Mouse (Mus musculus): ENCODE results near the gene Serpina5. TPM values are rescaled to one million over a fixed set of nuclear protein-coding genes. Genes with fewer than 3 reads are reported as not detected.
"Not testable (repeated sequence)": the region's sequence is repeated elsewhere in the genome, so short reads cannot be mapped to it uniquely, and the experiment has no call there.

Gene Serpina5
- total RNA-seq (2021), result not detected

DNA sequence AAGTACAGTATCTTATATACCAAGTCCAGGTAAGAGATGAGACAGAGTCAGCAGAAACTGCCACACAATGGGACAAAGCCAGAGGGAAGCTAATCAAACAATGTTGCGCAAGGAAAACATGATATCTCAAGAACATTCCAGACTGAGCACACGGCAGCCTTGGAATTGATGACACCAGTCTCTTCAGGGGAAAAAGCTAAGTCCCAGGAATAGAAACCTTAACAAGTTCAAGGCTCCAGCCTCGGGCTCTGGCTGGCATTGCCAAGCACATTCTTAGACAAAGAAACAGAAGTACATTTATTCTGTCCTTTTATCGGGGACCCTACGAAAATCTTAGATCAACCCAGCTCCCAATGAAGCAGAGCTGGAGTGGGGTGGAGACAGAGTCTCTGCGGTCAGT, at the start of gene Serpina5:
TSS of gene Serpina5 (plus strand) at position 346 of the 400 bp plus-strand sequence.
- no peak for DNase-seq (ENCODE audit: extremely low spot score in 1 of 2, low spot score in 1 of 2)

DNA sequence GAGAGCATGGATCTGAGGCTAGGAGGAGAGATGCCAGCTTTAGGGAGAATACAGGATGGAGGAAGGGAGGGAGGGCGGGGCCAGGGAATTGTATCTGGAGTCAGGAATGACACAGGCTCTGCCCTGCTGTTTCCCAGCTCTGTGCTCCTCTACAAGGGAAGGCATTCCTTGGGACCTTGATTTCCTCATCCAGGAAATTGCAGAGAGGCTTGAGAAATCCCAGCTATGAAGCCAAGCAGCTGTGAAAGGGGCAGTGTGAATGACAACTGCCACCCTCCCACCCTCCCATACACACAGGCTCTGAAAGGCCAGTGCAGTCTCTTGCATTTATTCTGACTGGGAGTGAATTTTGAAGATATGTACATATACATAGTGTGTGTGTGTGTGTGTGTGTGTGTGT, 46.9 kb upstream of the Serpina5 start:
- no peak for DNase-seq (ENCODE audit: extremely low spot score in 1 of 2, low spot score in 1 of 2)

DNA sequence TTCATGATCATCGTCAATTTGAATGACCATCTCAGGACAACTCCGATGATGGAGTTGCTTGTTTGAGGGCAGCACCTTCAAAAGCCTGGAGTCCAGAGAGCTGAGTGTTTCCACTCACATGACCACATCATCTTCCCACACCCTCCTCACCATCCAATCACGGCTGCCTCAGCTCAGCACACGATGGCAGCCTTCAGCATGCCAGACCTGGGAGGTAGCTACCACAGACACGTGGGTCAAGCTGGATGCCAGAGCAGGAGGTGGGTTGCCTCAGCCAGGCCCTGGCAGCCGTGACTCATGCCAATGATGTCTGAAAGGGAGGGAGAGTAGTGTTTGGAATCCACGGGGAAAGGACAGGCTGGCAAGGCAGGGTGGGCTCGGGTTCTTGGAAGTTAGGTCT, 45.2 kb upstream of the Serpina5 start:
- DNase-seq (ENCODE audit: extremely low spot score in 1 of 2, low spot score in 1 of 2), result no peak

DNA sequence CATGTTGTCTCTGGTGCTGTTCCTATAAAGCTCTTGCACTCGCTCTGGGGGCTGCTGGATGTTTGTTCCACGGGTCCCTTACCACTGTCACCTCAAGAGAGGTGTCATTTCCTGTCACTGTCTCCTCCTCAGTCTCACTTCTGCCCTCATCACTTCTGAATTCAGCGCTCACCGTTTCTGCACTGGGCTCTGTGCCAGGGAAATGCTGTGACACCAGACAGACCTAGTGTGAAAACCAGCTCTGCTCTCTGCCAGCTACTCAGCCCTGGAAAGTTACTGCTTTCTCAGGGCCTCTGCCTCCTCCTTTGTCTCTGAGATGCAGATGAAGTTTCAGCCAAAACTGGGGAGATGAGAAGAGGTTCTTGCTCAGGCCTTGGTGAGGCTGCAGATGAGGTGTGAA, 43.9 kb upstream of the Serpina5 start:
- peak in 1 of 2 experiments; percentile 41 for DNase-seq (ENCODE audit: extremely low spot score in 1 of 2, low spot score in 1 of 2)

DNA sequence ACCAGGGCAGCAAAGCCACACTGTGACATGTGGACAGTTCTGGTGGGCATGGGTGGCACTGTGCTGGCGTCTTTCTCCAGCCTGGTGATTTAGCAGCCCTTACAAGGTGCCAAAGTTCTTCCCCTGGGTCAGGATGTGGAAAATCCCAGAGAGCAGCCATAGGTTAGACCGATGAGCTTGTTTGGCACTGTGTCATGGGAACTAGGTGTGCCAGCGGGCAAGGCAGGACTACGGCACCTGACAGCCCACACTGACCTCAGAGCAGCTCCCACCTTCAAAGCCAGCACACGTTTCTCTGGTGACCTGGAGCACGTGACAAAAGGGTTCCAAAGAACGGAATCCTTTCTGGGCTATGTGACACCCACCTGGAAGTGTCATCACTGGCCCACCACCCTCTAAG, 43.4 kb upstream of the Serpina5 start:
- DNase-seq (ENCODE audit: extremely low spot score in 1 of 2, low spot score in 1 of 2), result no peak

DNA sequence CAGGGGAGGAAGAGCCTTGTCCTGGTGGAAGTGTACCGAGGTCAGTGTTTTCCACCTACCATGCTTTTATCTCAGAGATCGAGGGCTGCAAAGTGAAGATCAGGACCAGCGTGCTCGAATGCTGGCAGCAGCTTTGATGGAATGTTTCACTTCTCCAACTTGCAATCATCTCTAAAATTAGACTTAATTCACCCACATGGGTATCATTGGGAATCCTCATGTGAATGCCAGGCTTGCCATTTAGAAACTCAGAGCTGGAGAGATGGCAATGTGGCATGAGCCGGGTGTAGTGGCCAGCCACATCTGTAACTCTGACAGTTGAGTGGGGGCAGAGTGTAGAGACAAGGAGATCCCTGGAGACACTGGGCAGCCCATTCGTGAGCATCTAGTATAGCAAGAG, 40.8 kb upstream of the Serpina5 start:
- no peak for DNase-seq (ENCODE audit: extremely low spot score in 1 of 2, low spot score in 1 of 2)

DNA sequence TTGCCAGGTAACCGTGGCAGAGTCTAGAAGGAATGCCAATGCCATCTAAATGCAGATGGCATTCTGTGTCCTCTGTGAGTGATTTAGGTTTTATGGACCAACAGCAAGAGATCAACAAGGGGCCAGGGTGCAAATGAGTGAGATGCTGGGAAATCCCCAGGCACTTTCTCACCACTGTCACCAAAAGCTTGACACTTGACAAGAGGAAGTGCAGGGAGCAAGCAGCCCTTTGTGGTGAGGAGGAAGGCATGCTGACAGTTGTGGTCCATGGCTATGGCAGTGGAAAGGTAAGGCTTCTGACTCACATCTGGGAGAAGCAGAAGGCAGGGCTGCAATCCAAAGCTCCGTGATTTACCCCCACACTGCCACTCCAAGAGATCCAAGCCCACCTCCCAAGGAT, 39.1 kb upstream of the Serpina5 start:
- no peak for DNase-seq (ENCODE audit: extremely low spot score in 1 of 2, low spot score in 1 of 2)

DNA sequence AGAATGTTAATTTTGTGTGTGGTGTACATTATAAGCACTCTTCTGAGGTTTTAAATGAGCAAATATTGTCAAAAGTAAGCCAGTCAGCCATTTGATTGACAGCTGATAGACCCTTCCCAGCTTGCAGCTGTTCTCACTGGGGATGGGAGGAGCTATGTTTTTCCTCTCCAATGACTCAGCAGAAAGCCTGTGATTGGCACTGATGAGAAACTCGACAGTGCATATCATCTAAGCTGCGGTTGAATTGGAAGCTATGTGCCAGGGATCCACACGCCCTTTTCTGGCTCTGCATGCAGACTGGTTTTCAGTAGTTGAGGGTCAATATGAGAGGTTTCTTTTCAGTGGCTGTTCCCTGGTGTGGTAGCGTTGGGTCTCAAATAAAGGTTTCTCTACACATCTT, 36.4 kb upstream of the Serpina5 start:
- DNase-seq (ENCODE audit: extremely low spot score in 1 of 2, low spot score in 1 of 2), result no peak

DNA sequence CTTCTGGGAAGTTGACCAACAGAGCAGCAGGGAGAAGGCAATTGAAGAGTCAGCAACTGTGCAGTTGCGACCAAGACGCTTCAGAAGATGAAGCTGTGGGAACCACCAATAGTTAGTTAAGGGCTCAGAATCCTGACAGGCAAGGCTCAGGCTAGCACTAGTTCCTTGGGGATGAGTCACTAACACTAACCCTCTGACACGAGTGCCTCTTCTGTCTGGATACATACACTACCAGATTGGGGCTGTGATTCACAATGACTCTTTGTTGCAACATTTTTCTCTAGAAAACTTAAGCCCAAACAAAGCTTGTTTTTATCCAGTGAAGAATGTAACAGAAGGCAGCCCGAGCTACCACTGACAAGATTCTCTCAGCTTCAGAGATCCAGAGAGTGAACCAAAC, 35.9 kb upstream of the Serpina5 start:
- DNase-seq (ENCODE audit: extremely low spot score in 1 of 2, low spot score in 1 of 2), result no peak

DNA sequence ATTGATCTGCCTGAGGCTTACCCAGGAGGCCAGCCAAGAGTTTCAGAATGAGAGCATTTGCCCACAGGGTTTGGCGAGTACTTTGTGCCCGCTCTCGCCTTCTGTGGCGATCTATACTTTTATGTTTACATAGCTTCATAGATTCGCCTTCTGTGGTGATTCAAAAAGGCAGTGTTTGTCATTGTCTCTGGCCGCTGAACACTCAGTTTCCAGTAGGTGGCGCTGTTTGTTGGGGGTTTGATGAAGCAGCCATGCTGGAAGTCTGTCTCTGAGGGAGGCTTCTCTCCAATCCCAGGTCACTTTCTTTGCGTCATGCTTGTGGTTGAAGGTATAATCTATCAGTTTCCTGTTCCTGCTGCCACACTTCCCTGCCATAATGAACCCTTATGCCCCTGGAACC, 34.7 kb upstream of the Serpina5 start:
- DNase-seq (ENCODE audit: extremely low spot score in 1 of 2, low spot score in 1 of 2), result peak in 1 of 2 experiments; percentile 60

DNA sequence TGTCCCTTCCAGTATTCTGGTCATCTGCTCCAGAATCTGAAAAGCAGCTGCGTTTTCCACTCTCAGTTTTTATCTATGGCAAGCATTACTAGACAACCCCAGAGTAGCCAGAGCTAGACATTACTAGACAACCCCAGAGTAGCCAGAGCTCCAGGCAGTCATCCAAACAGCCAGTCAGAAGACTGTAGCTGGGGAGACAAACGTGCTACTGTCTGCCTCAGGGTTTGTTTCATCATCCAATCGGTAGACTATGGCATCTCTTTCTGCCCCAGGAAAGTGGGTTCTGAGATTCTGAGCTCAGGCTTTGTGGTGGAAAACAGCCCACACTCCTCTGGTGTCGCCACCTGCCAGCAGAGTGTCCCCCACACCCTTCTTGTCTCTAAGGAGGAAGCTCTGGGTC, 33.4 kb upstream of the Serpina5 start:
- DNase-seq (ENCODE audit: extremely low spot score in 1 of 2, low spot score in 1 of 2), result peak in 1 of 2 experiments; percentile 35

DNA sequence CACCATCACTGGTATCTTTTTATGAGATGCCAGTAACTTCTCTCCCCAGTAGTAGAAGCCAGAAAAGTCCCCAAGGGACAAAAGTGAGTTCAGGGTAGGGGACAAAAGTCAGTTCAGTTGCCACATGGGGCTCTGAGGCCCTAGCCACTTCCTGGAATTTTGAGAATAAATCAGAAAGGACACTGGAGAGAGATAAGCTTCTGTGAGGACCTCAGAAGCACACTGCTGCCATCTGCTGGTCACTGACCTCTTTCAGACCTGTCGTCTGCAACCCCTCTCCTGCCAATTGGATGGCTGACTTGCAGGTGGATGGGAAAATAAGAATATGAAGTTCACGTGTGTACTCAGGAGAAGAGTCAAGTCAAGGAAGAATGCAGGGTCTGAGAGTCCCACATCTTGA, 31.3 kb upstream of the Serpina5 start:
- DNase-seq (ENCODE audit: extremely low spot score in 1 of 2, low spot score in 1 of 2), result peak; percentile 64 to 95

DNA sequence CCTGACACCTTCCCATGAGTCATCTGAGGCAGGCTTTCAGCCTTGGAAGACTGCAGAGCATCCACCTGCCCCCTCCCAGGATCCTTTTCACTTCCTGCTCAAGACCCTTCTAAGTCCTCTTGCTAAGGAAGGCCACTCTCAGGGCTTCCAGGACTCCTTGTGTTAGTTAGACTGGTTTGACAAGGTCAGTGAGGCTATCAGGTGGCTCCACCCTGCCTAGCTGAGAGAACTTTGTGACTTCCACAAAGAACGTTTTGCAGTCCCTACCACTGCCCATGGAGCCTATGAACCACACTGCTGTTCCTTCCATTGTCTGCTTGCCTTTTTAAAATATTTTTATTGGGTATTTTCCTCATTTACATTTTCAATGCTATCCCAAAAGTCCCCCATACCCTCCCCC, 29.2 kb upstream of the Serpina5 start:
- no peak for DNase-seq (ENCODE audit: extremely low spot score in 1 of 2, low spot score in 1 of 2)

DNA sequence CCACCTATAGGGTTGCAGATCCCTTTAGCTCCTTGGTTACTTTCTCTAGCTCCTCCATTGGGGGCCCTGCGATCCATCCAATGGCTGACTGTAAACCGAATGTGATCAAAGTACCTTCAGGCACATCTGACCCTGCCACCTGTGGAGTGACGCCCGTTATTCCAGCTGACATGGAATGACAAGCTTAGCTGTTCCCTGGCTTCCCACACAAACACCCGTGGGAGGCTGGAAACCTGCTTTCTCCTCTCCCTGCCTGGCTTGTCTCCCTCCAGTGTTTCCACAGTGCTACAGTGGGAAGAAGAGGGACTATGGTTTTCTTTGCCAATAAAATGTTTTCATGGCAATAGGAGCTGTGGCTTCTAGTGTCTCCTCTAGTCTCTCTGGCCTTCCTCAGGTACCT, 28.6 kb upstream of the Serpina5 start:
- no peak for DNase-seq (ENCODE audit: extremely low spot score in 1 of 2, low spot score in 1 of 2)

DNA sequence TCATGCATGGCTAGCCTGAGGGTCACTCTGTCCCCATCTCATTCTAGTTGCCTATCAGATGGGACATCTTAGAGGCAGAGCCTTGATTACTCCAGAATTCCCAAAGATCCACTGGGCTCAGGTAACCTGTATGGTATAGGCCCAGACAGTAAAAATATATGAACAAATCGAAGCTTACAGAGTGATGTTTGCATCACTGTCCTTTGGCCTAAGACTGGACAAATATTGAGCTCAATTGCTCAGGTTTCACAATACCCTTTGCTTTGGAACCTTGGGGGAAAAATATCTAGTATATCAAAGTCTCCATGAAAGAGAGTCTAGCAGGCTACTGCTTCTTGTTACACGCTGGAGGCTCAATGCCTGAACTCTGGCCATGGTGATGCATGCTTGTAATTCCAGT, 10.8 kb upstream of the Serpina5 start:
- no peak for DNase-seq (ENCODE audit: extremely low spot score in 1 of 2, low spot score in 1 of 2)

DNA sequence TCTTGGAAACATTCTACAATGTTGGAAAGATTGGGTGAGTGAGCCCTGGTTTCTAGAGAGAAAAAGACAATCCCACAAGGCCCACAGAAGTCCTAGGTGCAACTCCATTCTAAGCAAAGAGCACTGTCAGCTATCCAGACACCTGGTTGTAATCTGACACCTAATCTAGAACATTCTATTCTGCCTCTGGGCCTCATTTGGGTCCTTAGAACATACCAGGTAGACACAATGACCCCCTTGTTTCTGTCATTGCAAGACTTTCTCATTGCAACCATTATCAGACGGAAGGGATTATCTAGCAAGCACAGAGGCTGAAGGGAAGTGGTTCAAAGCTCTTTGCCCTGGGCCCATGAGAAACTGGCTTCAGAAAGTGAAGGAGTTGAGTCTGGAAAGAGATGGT, 9.6 kb upstream of the Serpina5 start:
- DNase-seq (ENCODE audit: extremely low spot score in 1 of 2, low spot score in 1 of 2), result no peak

DNA sequence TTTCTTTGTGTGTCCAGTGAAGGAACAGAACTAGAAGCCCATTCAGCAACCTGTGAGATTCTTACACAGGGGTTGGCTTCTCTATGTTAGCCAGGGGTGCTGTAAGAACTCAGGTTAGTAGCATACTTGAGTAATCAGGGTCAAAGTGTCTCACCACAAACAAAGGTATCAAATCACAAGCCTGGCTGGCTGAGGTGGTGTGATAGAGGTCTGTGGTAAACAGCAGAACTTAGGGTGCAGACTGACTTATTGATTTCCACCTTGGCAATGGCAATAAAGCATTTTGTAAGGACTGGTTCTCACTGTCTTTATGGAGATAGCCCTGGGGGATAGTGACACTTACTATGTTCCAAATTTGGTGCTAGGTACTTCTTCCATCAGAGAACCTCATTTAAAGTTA, 4.9 kb downstream of the Serpina5 start:
- no peak for DNase-seq (ENCODE audit: extremely low spot score in 1 of 2, low spot score in 1 of 2)

DNA sequence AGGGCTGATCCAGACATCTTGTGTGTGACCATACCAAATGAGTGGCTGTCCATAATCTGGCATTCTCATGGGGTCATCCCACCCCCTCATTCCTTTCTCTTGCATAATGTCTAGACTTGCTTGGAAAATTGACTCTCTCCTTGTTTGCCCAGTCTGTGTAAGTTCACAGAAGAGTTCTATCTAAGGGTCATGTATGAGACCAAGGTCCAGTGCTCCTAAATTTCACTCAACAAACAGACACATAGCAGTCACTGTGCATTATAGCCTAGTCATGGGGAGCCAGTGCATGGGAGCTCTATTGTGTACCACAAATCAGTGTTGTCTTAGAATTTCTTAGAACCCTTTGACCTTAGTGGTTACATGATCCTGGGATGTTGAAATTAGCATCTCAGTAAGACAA, 6.0 kb downstream of the Serpina5 start:
- no peak for DNase-seq (ENCODE audit: extremely low spot score in 1 of 2, low spot score in 1 of 2)

DNA sequence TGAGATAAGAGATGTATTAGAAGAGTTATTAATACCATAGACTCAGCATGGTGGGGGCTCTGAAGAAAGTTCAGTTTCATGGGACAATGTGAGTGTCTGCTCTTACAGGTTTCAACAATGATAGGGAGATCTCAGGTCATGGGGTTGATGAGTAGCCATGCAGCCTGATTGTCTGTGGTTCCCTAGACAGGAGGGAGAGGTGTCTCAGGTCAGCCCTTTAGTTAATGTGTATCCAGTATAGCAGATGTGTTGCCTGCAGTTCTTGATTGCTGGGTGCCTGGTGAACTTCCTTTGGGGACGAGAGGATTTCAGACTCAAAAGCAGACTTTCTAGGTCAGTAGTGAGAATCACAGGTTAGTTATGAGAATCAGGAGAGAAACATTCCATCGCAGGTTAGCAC, 7.6 kb downstream of the Serpina5 start:
- no peak for DNase-seq (ENCODE audit: extremely low spot score in 1 of 2, low spot score in 1 of 2)

DNA sequence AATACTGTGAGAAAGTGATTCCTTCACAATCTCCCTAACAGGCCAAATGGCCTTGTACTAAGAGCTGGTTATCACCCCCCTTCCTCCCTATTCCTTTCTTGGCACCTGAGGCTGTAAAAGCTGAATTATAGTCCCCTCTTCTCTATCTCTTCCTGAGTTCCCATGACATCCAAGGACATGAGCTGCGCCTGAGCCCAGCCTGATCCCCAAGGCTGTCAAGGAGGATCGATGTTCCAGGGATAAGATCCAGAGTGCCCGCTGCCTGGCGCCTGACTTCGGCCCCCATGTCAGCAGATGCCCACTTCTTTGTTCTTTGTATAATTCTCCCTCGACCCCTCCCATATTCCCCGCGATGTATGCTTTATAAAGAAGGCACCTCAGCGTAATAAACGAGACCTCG, 11.4 kb downstream of the Serpina5 start, which contains the start of gene Serpina3a:
TSS of gene Serpina3a (plus strand) at position 392 of the 400 bp plus-strand sequence.
- DNase-seq (ENCODE audit: extremely low spot score in 1 of 2, low spot score in 1 of 2), result not testable (repeated sequence)

DNA sequence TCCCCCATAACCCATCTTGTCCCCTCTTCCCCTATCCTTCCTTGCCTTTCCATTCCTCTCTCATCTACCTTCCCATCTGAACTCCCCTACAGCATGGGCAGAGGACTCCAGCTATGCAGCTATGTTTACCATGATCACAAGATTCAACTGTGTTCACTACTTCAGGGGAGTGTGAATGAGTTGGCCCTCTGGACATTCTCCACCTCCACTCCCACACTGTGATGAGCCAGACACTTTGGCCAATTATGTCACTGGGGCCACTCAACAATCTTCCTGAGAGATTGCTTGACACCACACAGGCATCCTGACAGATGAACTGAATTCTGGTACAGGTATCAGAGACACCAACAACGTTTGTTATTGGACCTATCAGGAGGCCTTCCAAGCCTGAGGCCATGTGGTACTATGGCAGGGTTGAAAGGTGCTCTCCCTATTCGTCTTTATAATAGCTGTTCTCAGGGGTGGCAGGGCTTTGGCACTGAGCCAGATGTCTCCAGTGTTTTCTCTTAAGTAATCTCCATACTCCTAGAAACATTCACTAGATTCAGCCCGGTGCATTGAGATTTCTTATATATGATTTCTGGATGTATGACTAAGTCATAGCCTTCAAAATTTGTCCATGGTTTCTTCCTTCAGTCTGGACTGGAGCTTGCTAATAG, 14.1 kb downstream of the Serpina5 start:
- no peak for DNase-seq (ENCODE audit: extremely low spot score in 1 of 2, low spot score in 1 of 2)

DNA sequence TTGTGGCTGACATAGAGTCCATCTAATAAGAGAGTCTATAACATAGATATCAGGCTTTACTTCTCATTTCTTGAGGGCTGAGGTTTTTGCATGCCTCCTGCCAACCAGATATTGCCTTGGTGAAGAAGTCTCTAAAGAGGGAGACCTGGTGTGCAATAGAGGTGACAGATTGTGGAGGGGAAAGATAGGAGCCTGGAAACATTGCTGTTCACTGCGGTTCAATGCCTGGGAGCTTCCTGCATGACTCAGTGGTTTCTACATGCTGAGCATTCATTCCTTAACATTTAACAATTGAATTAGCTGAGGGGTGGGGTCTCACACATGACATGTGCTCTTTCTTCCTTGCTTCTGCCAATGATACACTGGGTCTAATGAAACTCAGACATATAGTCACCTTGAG, 22.2 kb downstream of the Serpina5 start:
- DNase-seq (ENCODE audit: extremely low spot score in 1 of 2, low spot score in 1 of 2), result no peak

DNA sequence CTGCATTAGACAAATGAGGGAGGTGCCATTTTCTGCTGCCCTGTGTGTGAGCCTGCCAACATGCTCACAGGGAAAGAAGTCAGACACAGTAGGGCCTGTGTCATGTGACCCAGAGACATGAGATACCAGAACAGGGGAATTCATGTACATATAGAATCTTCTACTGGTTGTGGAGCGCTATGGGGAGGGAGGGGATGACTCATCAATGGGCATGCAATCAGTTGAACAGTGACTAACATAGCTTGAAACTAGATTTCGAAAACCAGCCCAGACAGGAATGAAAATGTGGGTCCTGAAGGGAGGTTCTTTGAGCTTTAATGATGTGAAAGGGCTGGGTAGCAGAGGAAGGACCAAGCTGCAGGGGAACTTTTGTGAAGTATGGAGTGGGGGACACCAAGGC, 23.1 kb downstream of the Serpina5 start:
- DNase-seq (ENCODE audit: extremely low spot score in 1 of 2, low spot score in 1 of 2), result no peak
